Mouse (Mus musculus) heart, embryonic 10.5 days (tissue): ENCODE measurements around the gene Tulp2. TPM values are rescaled to one million over a fixed set of nuclear protein-coding genes. Genes with fewer than 3 reads are reported as not detected.
A peak's percentile ranks its signal among the peaks of the same experiment; 100 is the strongest.

ENCODE experiments used
- DNase-seq: peaks from one replicate; pipeline ENCODE4 v3.0.0-alpha.2; 2017; ENCODE audit warnings: low spot score
- H3K27ac ChIP-seq: fragments of 300-500 bp; sonication (generic); 2 replicates; pipeline ENCODE4 v1.5.1; 2016; ENCODE audit warnings: mild to moderate bottlenecking
- H3K27me3 ChIP-seq: fragments of 300-500 bp; sonication (generic); 2 replicates; pipeline ENCODE4 v1.6.1; 2016; ENCODE audit warnings: mild to moderate bottlenecking; ENCODE audit not compliant: poor library complexity, insufficient read depth, severe bottlenecking
- H3K36me3 ChIP-seq: fragments of 300-500 bp; sonication (generic); 2 replicates; pipeline ENCODE4 v1.6.1; 2016; ENCODE audit warnings: mild to moderate bottlenecking, moderate library complexity
- H3K4me1 ChIP-seq: fragments of 300-500 bp; sonication (generic); 2 replicates; pipeline ENCODE4 v1.6.1; 2016; ENCODE audit warnings: mild to moderate bottlenecking
- H3K4me3 ChIP-seq: fragments of 300-500 bp; sonication (generic); 2 replicates; pipeline ENCODE4 v1.5.1; 2016; ENCODE audit warnings: mild to moderate bottlenecking, moderate library complexity
- H3K9me3 ChIP-seq: fragments of 300-500 bp; sonication (generic); 2 replicates; pipeline ENCODE4 v1.6.1; 2016; ENCODE audit warnings: mild to moderate bottlenecking, moderate library complexity
- WGBS: fragments of 180-500 bp; shearing (Covaris S2); methylation state at CpG from one replicate; pipeline ENCODE4 v1.1.7; 2016; 5-methylcytosine and 5-hydroxymethylcytosine counted together
- polyA plus RNA-seq: library from polyadenylated mRNA; unstranded; fragments of >200 nt; fragmentation: Nextera tagmentation; extraction: Ambion mirVana; gene quantifications from 2 replicates; pipeline ENCODE4 v1.2.1, GENCODE M21; 2016

The Tulp2 gene
- polyA plus RNA-seq, 1 experiment from 2014 or later: 2.9 TPM

DNA sequence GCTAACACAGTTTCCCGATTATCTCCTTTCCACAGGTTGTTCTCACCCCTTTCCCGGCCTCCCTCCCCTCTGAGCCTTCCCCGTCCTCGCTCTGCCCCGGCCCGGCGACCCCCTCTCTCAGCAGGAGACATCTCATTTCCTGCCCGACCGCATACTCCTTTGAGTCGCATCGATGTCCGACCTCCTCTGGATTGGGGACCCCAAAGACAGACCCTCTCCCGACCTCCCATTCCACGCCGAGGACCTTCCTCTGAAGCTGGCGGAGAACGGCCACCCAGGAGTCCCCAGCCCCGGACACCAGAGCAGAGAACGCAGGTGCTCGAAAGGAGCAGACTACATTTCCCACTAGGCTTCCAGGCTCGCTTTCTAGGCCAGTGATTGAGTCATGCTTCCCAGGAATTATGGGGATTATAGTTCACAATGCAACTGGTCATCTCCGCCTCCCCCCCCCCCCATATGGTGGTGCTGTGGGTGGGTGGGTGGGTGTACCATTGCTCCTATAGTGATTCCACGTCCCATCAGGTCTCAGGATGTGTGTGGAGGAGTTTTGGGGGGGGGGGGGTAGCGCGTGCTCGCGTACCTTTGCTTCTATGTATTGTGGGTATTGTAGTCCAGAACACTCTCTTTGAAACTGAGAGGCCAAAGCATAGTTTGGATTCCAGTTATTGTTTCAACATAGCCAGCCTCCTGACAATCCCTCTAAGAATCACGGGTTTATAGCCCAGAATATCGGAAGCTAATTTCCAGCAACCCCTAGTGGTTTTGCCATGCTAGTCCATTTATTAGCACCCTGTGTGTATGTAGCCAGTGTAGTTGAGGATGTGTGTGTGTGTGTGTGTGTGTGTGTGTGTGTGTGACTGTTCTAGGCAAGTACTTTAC, 56.7 kb downstream of the Tulp2 start:
- Histone ChIP-seq H3K9me3 (no peaks in the 10 kb centered on the region), H3K4me1 (peaks cover 17% of the 10 kb centered on the region), H3K27me3 (peaks cover 6% of the 10 kb centered on the region; the same call in 1 of the 2 replicates), H3K36me3 (no peaks in the 10 kb centered on the region), H3K4me3 (peak overlapping the region; percentile 67), H3K27ac (peak overlapping the region; percentile 84)
- WGBS: 3% methylated on average over 29 of the region's 29 CpGs
- peak; percentile 89 for DNase-seq

DNA sequence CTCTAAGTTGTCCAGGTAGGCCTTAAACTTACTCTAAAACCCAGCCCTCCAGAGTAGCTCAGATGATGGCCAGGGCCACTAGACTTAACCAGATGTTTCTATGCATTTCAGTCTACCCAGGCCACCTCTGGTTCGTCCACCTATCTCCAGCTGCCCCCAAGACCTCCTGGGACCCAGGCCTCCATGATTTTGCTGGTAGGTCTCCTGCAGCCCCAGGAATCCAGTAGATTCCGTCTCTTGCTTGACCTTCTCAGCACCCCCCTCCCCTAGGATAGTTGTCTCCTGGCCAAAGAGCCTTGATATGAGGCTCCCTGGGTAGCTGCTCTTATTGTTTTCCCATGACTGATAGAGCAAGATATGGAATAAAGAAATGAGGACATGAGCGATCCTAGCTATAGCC, 57.4 kb downstream of the Tulp2 start:
- Histone ChIP-seq H3K27ac (no peak overlapping the region), H3K4me3 (no peak overlapping the region), H3K36me3 (no peaks in the 10 kb centered on the region), H3K9me3 (no peaks in the 10 kb centered on the region), H3K4me1 (peaks cover 15% of the 10 kb centered on the region), H3K27me3 (peaks cover 5% of the 10 kb centered on the region; the same call in 1 of the 2 replicates)
- no peak for DNase-seq
- 77% methylated on average over 3 of the region's 3 CpGs for WGBS

DNA sequence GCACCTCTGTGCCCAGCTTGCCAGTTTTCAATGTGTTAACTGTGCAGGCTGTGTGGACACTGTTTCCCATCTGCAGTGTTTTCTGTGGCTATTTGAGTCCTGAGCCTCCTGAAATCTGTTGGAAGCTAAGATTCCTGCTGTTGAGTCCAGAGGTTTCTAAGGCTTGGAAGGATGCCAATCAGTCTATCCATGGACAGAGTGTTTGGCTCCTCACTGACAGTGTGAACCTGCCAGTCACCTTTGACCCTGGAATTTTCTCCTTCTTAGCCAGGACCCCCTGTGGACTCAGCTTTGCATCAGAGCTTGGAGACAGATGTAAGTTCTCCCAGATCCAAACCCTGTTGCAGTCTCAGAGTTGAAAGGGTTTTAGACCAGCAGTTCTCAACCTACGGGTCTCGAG, 58.5 kb downstream of the Tulp2 start:
- Histone ChIP-seq H3K4me3 (no peak overlapping the region), H3K27me3 (no peaks in the 10 kb centered on the region), H3K9me3 (no peaks in the 10 kb centered on the region), H3K36me3 (no peaks in the 10 kb centered on the region), H3K27ac (no peak overlapping the region), H3K4me1 (peaks cover 8% of the 10 kb centered on the region; the same call in 1 of the 2 replicates)
- DNase-seq: no peak
- WGBS: 79% methylated on average over 2 of the region's 2 CpGs

- no peaks in the 10 kb centered on the region for H3K9me3 ChIP-seq
- no peak for DNase-seq
- H3K4me1 ChIP-seq: no peaks in the 10 kb centered on the region
- H3K27ac ChIP-seq: no peak overlapping the region
- WGBS: 93% methylated on average over 1 of the region's 1 CpGs
- H3K4me3 ChIP-seq: no peak overlapping the region
- H3K27me3 ChIP-seq: no peaks in the 10 kb centered on the region
- H3K36me3 ChIP-seq: no peaks in the 10 kb centered on the region
These were observed 62.8 kb downstream of the Tulp2 start for GRCm38 (mm10) chr7:45544525-45544924.

- Histone ChIP-seq H3K4me1 (peaks cover 19% of the 10 kb centered on the region), H3K36me3 (no peaks in the 10 kb centered on the region), H3K4me3 (no peak overlapping the region), H3K9me3 (no peaks in the 10 kb centered on the region), H3K27me3 (no peaks in the 10 kb centered on the region), H3K27ac (no peak overlapping the region)
- WGBS: 87% methylated on average over 16 of the region's 16 CpGs
- DNase-seq: no peak
These were observed 68.2 kb downstream of the Tulp2 start for GRCm38 (mm10) chr7:45549641-45550436.

GRCm38 (mm10) chr7:45550821-45551511, 69.3 kb downstream of the Tulp2 start:
- Histone ChIP-seq H3K36me3 (no peaks in the 10 kb centered on the region), H3K9me3 (no peaks in the 10 kb centered on the region), H3K27ac (peak overlapping the region; percentile 42; the same call in 1 of the 2 replicates), H3K4me1 (peaks cover 21% of the 10 kb centered on the region), H3K27me3 (no peaks in the 10 kb centered on the region), H3K4me3 (no peak overlapping the region)
- DNase-seq: no peak
- 64% methylated on average over 11 of the region's 11 CpGs for WGBS

DNA sequence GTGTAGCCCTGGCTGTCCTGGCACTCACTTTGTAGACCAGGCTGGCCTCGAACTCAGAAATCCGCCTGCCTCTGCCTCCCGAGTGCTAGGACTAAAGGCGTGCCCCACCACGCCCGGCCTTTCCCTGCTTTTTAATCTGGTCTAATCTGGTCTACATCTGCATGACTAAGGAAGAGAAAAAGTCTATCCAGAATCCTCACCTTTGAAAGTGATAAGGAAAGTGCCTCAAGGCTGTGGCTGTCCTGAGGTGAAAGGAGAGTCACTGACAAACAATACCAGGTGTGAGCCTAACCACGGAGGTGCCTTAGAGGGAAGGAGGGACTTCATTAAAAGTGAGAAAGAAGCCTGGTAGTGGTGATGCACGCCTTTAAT, 69.8 kb downstream of the Tulp2 start:
- no peaks in the 10 kb centered on the region for H3K27me3 ChIP-seq
- WGBS: 74% methylated on average over 8 of the region's 8 CpGs
- no peaks in the 10 kb centered on the region for H3K9me3 ChIP-seq
- H3K4me3 ChIP-seq: no peak overlapping the region
- H3K27ac ChIP-seq: peak overlapping the region; percentile 42; the same call in 1 of the 2 replicates
- peaks cover 26% of the 10 kb centered on the region for H3K4me1 ChIP-seq
- H3K36me3 ChIP-seq: no peaks in the 10 kb centered on the region
- DNase-seq: no peak

DNA sequence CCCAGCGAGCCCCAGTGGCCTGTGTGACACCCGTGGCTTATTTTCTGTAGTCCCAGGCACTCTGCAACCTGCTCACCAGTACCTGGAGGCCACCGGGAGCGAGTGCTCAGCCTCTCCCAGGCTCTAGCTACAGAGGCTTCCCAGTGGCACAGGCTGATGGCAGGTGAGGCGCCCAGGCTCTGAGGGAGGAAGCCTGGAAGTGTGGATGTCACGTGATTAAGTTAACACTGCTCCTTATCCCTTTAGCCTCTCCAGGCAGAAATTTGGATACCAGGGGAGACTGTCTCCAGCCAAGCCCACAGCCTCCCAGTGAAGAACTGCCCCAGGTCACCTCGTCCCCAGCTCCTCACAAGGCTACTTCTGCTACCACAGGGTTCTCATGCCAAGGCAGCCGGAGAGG, 71.8 kb downstream of the Tulp2 start:
- Histone ChIP-seq H3K27me3 (no peaks in the 10 kb centered on the region), H3K27ac (peak overlapping the region; percentile 42; the same call in 1 of the 2 replicates), H3K9me3 (no peaks in the 10 kb centered on the region), H3K4me1 (peaks cover 27% of the 10 kb centered on the region), H3K36me3 (no peaks in the 10 kb centered on the region), H3K4me3 (no peak overlapping the region)
- no peak for DNase-seq
- WGBS: 61% methylated on average over 8 of the region's 8 CpGs

GRCm38 (mm10) chr7:45553990-45554389, 72.3 kb downstream of the Tulp2 start:
- WGBS: 92% methylated on average over 2 of the region's 2 CpGs
- H3K36me3 ChIP-seq: no peaks in the 10 kb centered on the region
- H3K27ac ChIP-seq: peak overlapping the region; percentile 42; the same call in 1 of the 2 replicates
- no peak for DNase-seq
- H3K9me3 ChIP-seq: no peaks in the 10 kb centered on the region
- H3K4me3 ChIP-seq: no peak overlapping the region
- H3K4me1 ChIP-seq: peaks cover 32% of the 10 kb centered on the region
- H3K27me3 ChIP-seq: no peaks in the 10 kb centered on the region

DNA sequence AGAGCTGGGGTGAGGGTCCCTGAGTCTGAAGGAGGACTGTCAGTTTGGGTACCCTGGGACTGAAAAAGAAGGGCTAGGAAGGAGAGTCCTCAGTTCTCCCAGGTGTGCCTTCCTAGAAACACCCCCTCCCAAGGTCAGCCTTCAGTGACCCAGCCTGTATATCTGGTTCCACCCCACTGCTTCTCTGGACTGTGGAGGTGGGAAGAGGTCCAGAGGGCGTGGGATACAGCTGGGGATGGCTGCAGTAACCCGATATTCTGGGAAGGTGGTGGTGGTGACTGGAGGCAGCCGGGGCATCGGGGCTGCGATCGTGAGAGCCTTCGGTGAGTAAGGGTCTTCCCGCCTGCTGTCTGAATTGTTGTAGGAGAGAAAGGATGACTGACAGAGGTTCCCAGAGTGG, 73.1 kb downstream of the Tulp2 start, which contains the start of gene Hsd17b14:
Gene Hsd17b14, plus strand, starts transcription at position 150 of the 400 bp plus-strand sequence.
- Histone ChIP-seq H3K36me3 (no peaks in the 10 kb centered on the region), H3K27ac (peak within 1 kb of the TSS; percentile 42; the same call in 1 of the 2 replicates), H3K4me3 (no peak within 1 kb of the TSS), H3K27me3 (no peaks in the 10 kb centered on the region), H3K9me3 (no peaks in the 10 kb centered on the region), H3K4me1 (peaks cover 36% of the 10 kb centered on the region)
- 49% methylated on average over 8 of the region's 8 CpGs for WGBS
- no peak for DNase-seq

DNA sequence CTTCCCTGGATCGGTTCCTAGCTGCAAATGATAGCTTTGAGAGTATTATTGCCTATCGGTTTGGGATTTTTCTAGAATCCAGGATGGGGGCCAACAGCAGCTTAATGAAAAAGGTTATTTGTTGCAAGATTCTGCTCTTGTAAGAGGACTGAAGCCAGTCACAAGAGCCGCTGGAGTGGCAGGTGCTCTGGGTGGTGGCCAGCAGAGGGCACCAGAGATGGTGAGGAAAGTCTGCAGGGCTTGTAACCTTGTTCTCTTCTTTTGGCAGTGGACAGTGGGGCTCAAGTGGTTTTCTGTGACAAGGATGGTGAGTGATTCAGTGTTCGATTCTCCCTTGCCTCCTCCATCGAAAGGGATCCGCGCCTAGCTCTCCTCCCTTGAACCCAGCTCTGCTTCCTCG, 74.1 kb downstream of the Tulp2 start:
- Histone ChIP-seq H3K4me3 (no peak overlapping the region), H3K9me3 (no peaks in the 10 kb centered on the region), H3K27ac (peak overlapping the region; percentile 52), H3K4me1 (peaks cover 35% of the 10 kb centered on the region), H3K36me3 (no peaks in the 10 kb centered on the region), H3K27me3 (no peaks in the 10 kb centered on the region)
- DNase-seq: peak; percentile 88
- 21% methylated on average over 8 of the region's 8 CpGs for WGBS

DNA sequence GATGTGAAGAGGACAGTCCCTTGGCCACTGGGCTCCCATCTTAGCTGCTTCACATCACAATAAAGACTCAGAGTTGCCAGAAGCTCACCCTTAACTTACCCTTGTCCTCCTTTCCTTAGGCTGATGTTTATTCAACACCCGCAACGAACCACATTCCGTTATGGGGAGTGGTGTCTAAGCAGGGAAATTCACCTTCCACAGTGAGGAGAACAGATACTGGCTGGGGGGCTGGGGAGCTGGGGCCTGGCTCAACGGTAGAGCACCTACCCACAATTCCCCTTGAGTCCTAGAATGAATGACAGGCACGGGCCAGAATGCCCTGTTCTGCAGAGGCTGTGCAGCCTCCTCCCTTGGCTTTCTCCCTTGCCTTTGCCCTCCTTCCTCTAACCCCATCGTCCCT, 77.2 kb downstream of the Tulp2 start:
- WGBS: 64% methylated on average over 5 of the region's 6 CpGs
- Histone ChIP-seq H3K4me1 (peaks cover 38% of the 10 kb centered on the region), H3K27me3 (no peaks in the 10 kb centered on the region), H3K9me3 (no peaks in the 10 kb centered on the region), H3K36me3 (no peaks in the 10 kb centered on the region), H3K27ac (0 out of 2 replicates have a peak overlapping the region, but pooled peaks have one; percentile 25), H3K4me3 (no peak overlapping the region)
- no peak for DNase-seq
